Mouse (Mus musculus) lung, postnatal 0 days (tissue): ENCODE results near the gene Vps8. TPM values are rescaled to one million over a fixed set of nuclear protein-coding genes. Genes with fewer than 3 reads are reported as not detected.

Experiments used
- ATAC-seq: fragments of 200-750 bp; cut with Nextera tagmentation; 2 replicates; pipeline ENCODE4 v1.8.0; 2017; ENCODE audit warnings: moderate library complexity
- DNase-seq: peaks from one replicate; pipeline ENCODE4 v3.0.0-alpha.2; 2016; ENCODE audit warnings: low spot score
- H3K27ac ChIP-seq: fragments of 300-500 bp; sonication (generic); 2 replicates; pipeline ENCODE4 v1.5.1; 2014; ENCODE audit warnings: antibody characterized with exemption, mild to moderate bottlenecking, low read length, mixed read lengths
- H3K27me3 ChIP-seq: fragments of 300-500 bp; sonication (generic); replicated peaks from 2 replicates; pipeline ENCODE4 v1.6.1; 2014; ENCODE audit warnings: low read length, mixed read lengths; ENCODE audit not compliant: insufficient read depth
- H3K36me3 ChIP-seq: fragments of 300-500 bp; sonication (generic); 2 replicates; pipeline ENCODE4 v1.6.1; 2014; ENCODE audit warnings: low read length, mixed read lengths; ENCODE audit not compliant: insufficient read depth
- H3K4me1 ChIP-seq: fragments of 300-500 bp; sonication (generic); 2 replicates; pipeline ENCODE4 v1.6.1; 2014; ENCODE audit warnings: antibody characterized with exemption, low read depth, low read length, mixed read lengths; ENCODE audit not compliant: insufficient read depth
- H3K4me2 ChIP-seq: fragments of 300-500 bp; sonication (generic); replicated peaks from 2 replicates; pipeline ENCODE4 v1.6.1; 2014; ENCODE audit warnings: low read depth, mild to moderate bottlenecking, low read length, moderate library complexity, mixed read lengths
- H3K4me3 ChIP-seq: fragments of 300-500 bp; sonication (generic); 2 replicates; pipeline ENCODE4 v1.5.1; 2014; ENCODE audit warnings: low read depth, low read length
- H3K9ac ChIP-seq: fragments of 300-500 bp; sonication (generic); replicated peaks from 2 replicates; pipeline ENCODE4 v1.6.1; 2014; ENCODE audit warnings: low read depth, mild to moderate bottlenecking
- H3K9me3 ChIP-seq: fragments of 300-500 bp; sonication (generic); 2 replicates; pipeline ENCODE4 v1.6.1; 2016; ENCODE audit warnings: low read length, mixed read lengths
- CTCF ChIP-seq: IDR thresholded peaks from 2 replicates; pipeline ENCODE4 v1.5.1; 2016; ENCODE audit warnings: antibody characterized with exemption, mild to moderate bottlenecking
- EP300 ChIP-seq: IDR thresholded peaks from 2 replicates; pipeline ENCODE4 v1.6.1; 2016; ENCODE audit warnings: antibody characterized with exemption, mild to moderate bottlenecking, control low read depth
- WGBS: fragments of 180-500 bp; shearing (Covaris S2); extraction: QIAGEN DNeasy Blood & Tissue Kit; methylation state at CpG from one replicate; pipeline ENCODE4 v1.1.7; 2014; 5-methylcytosine and 5-hydroxymethylcytosine counted together
- polyA plus RNA-seq: library from polyadenylated mRNA; unstranded; fragments of >200 nt; fragmentation: Nextera tagmentation; extraction: Ambion mirVana; gene quantifications from 2 replicates; pipeline ENCODE4 v1.2.1, GENCODE M21; 2015

Gene Vps8
- polyA plus RNA-seq, 1 experiment from 2014 or later = 9.3 TPM

GRCm38 (mm10) chr16:21431614-21432013 lies 8.7 kb downstream of the Vps8 start:
- Histone ChIP-seq H3K4me2 (no peak overlapping the region), H3K4me1 (no peaks in the 10 kb centered on the region), H3K27me3 (no peaks in the 10 kb centered on the region), H3K9ac (no peak overlapping the region), H3K9me3 (no peaks in the 10 kb centered on the region), H3K27ac (no peak overlapping the region), H3K36me3 (no peaks in the 10 kb centered on the region), H3K4me3 (no peak overlapping the region)
- no peak for TF ChIP-seq EP300
- peak; percentile 33 for TF ChIP-seq CTCF
- DNase-seq (no peak), ATAC-seq (no peak)
- 91% methylated on average over 3 of the region's 3 CpGs for WGBS

- peak; percentile 63 for TF ChIP-seq CTCF
- no peak for TF ChIP-seq EP300
- no peaks in the 10 kb centered on the region for H3K27me3 ChIP-seq
- no peak overlapping the region for H3K4me2 ChIP-seq
- no peaks in the 10 kb centered on the region for H3K9me3 ChIP-seq
- H3K4me3 ChIP-seq = no peak overlapping the region
- no peaks in the 10 kb centered on the region; the same call in 1 of the 2 replicates for H3K36me3 ChIP-seq
- no peak overlapping the region for H3K27ac ChIP-seq
- ATAC-seq (no peak), DNase-seq (peak; percentile 38)
- 47% methylated on average over 3 of the region's 3 CpGs for WGBS
- no peak overlapping the region for H3K9ac ChIP-seq
- no peaks in the 10 kb centered on the region for H3K4me1 ChIP-seq
Measured at GRCm38 (mm10) chr16:21433543-21433942, 10.6 kb downstream of the Vps8 start.

GRCm38 (mm10) chr16:21441012-21441411 lies 18.1 kb downstream of the Vps8 start:
- no peaks in the 10 kb centered on the region for H3K9me3 ChIP-seq
- no peak overlapping the region for H3K4me3 ChIP-seq
- H3K36me3 ChIP-seq = no peaks in the 10 kb centered on the region; the same call in 1 of the 2 replicates
- TF ChIP-seq CTCF = no peak
- TF ChIP-seq EP300 = no peak
- DNase-seq (no peak), ATAC-seq (no peak)
- no peaks in the 10 kb centered on the region for H3K4me1 ChIP-seq
- H3K4me2 ChIP-seq = no peak overlapping the region
- H3K27ac ChIP-seq = no peak overlapping the region
- no peaks in the 10 kb centered on the region for H3K27me3 ChIP-seq
- H3K9ac ChIP-seq = no peak overlapping the region

- ATAC-seq (no peak), DNase-seq (no peak)
- no peak overlapping the region for H3K27ac ChIP-seq
- no peak overlapping the region for H3K9ac ChIP-seq
- WGBS = 60% methylated on average over 9 of the region's 9 CpGs
- no peak overlapping the region for H3K4me2 ChIP-seq
- no peak overlapping the region for H3K4me3 ChIP-seq
- no peaks in the 10 kb centered on the region for H3K27me3 ChIP-seq
- no peaks in the 10 kb centered on the region for H3K9me3 ChIP-seq
- H3K4me1 ChIP-seq = no peaks in the 10 kb centered on the region
- no peaks in the 10 kb centered on the region for H3K36me3 ChIP-seq
- no peak for TF ChIP-seq CTCF
- no peak for TF ChIP-seq EP300
Measured at GRCm38 (mm10) chr16:21445026-21445625, 22.2 kb downstream of the Vps8 start.

- H3K9me3 ChIP-seq = no peaks in the 10 kb centered on the region
- H3K27me3 ChIP-seq = no peaks in the 10 kb centered on the region
- no peak overlapping the region for H3K4me2 ChIP-seq
- ATAC-seq (peak; percentile 94), DNase-seq (peak; percentile 66)
- TF ChIP-seq CTCF (no peak), EP300 (peak; percentile 62)
- 59% methylated on average over 5 of the region's 5 CpGs for WGBS
- 0 out of 2 replicates have a peak, but pooled peaks cover 6% of the 10 kb centered on the region for H3K4me1 ChIP-seq
- no peak overlapping the region for H3K4me3 ChIP-seq
- no peak overlapping the region for H3K9ac ChIP-seq
- no peaks in the 10 kb centered on the region for H3K36me3 ChIP-seq
- no peak overlapping the region for H3K27ac ChIP-seq
Measured at GRCm38 (mm10) chr16:21447447-21447846, 24.5 kb downstream of the Vps8 start.

- Histone ChIP-seq H3K4me3 (no peak overlapping the region), H3K4me2 (no peak overlapping the region), H3K36me3 (no peaks in the 10 kb centered on the region), H3K27me3 (no peaks in the 10 kb centered on the region), H3K9ac (no peak overlapping the region), H3K27ac (no peak overlapping the region), H3K9me3 (no peaks in the 10 kb centered on the region), H3K4me1 (0 out of 2 replicates have a peak, but pooled peaks cover 6% of the 10 kb centered on the region)
- TF ChIP-seq CTCF (no peak), EP300 (no peak)
- no peak for DNase-seq
- ATAC-seq = no peak
- WGBS = 84% methylated on average over 5 of the region's 5 CpGs
Measured at GRCm38 (mm10) chr16:21448464-21448863, 25.5 kb downstream of the Vps8 start.

- H3K4me2 ChIP-seq = no peak overlapping the region
Measured at GRCm38 (mm10) chr16:21449890-21450289, 27.0 kb downstream of the Vps8 start.

More at GRCm38 (mm10) chr16:21449890-21450289, 27.0 kb downstream of the Vps8 start:
- TF ChIP-seq EP300 = no peak
- no peak for TF ChIP-seq CTCF
- Histone ChIP-seq H3K9ac (no peak overlapping the region), H3K27ac (no peak overlapping the region), H3K36me3 (no peaks in the 10 kb centered on the region), H3K4me1 (0 out of 2 replicates have a peak, but pooled peaks cover 6% of the 10 kb centered on the region), H3K9me3 (no peaks in the 10 kb centered on the region), H3K27me3 (no peaks in the 10 kb centered on the region), H3K4me3 (no peak overlapping the region)
- 51% methylated on average over 8 of the region's 8 CpGs for WGBS
- DNase-seq = no peak
- ATAC-seq = no peak
